Mouse (Mus musculus): ENCODE measurements around the gene Krtap27-1. TPM values are rescaled to one million over a fixed set of nuclear protein-coding genes. Genes with fewer than 3 reads are reported as not detected.

Krtap27-1 gene
- polyA plus RNA-seq (2015; fragmentation: Illumina TruSeq; extraction: RNeasy Lipid Tissue Mini Kit (QIAGEN cat#74804); ENCODE audit: insufficient read depth, low replicate concordance) = not detected

DNA sequence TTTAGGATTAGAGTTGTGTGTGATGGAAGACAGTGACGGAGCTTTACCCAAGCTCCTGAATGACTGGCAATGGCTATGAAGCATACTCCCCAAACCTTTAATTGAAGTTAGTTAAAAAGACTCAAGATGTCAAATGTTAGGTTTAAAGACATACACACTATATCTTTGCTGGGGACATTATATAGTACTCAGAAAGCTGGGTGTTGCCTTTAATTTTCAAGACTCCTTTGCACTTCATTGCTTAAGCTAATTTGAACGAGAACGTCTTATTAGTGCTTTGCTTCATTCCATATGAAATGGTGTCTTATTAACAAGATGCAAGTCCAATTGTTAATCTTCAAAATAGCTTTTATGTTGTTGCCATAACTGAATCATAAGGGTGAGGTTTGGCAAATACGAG lies at the start of gene Krtap27-1:
Krtap27-1 (minus strand) TSS at position 101 of the 400 bp plus-strand sequence.

DNA sequence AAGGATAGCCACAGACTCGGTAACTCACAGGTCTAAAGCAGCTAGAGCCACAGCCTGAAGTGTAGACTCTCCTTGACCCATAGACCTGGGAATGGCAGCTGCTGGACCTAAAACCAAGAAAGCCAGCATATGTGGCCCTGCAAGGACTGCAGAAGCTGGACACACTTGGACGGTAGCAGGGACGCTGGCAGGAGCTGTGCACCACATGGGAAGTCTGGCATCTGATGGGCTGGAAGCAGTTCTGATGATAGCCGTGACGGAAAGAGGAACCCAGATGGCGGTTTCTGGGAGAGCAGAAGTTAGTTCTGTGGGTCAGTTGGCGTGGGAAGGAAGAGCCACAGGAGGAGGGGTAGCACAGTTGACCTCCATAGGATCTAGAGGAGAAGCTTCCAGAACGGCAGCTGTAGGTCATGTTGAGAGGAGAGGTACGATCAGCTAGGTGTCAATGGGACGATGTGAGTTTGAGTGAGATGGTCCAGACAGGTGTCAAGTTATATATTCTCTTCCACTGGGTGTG lies 36.1 kb upstream of the Krtap27-1 start, which contains the start of gene 2310061N02Rik:
2310061N02Rik (minus strand) TSS at position 467 of the 517 bp plus-strand sequence.

DNA sequence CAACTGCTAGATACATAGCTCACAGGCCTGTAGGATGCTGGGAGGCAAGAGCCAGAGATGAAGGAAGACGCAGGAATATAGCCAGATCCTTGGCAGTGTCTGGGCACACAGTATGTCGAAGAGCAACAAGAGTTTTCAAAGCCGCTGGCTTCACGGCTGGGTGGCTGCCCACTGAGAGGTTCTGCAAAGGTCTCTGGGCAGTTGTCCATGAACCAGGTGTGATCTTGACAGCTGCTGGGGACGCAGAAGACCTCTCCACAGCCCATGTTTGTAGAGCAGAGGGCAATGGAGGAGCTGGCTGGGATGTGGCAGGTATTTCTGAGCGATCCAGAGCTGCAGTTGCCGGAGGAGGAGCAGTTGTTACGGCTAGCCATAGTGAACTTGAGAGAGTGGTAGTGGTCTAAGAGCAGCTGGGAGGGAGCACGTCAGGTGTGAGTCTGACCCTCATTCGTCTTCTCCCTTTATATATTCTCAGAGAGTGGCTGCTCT lies 24.1 kb downstream of the Krtap27-1 start, which contains the start of gene Krtap26-1:
Krtap26-1 (minus strand) TSS at position 439 of the 489 bp plus-strand sequence.

DNA sequence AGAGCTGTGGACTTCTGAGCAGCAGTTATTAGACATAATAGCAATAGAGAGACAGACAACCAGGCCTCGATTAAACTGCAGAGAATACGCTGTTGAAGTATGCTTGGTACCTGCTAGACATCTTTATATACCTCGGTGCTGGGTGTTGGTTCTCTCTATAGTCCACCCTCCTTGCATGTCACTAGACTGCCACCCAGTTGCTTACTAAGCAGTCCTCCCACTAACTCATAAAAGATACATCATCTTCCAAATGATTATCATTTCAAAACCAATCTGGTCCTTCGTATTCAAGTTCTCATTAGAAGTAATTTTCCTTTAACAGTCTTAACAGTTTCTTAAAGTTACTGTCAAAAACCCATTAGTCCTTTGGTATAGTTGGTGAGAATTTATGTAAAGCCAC lies 43.9 kb downstream of the Krtap27-1 start, which contains the start of gene 2310079G19Rik:
2310079G19Rik (minus strand) TSS at position 101 of the 400 bp plus-strand sequence.

Other genes starting within 250 kb of the Krtap27-1 start
- not detected for gene Cldn17, start 164.7 kb downstream of the Krtap27-1 start, polyA plus RNA-seq (2015; fragmentation: Illumina TruSeq; extraction: RNeasy Lipid Tissue Mini Kit (QIAGEN cat#74804); ENCODE audit: insufficient read depth, low replicate concordance)
- not detected for gene Cldn8, start 108.5 kb downstream of the Krtap27-1 start, polyA plus RNA-seq (2015; fragmentation: Illumina TruSeq; extraction: RNeasy Lipid Tissue Mini Kit (QIAGEN cat#74804); ENCODE audit: insufficient read depth, low replicate concordance)
- not detected for gene Krtap24-1, start 59.4 kb downstream of the Krtap27-1 start, polyA plus RNA-seq (2015; fragmentation: Illumina TruSeq; extraction: RNeasy Lipid Tissue Mini Kit (QIAGEN cat#74804); ENCODE audit: insufficient read depth, low replicate concordance)
- gene 2310079G19Rik, start 44.0 kb downstream of the Krtap27-1 start, polyA plus RNA-seq (2015; fragmentation: Illumina TruSeq; extraction: RNeasy Lipid Tissue Mini Kit (QIAGEN cat#74804); ENCODE audit: insufficient read depth, low replicate concordance) = not detected
- not detected for gene Krtap26-1, start 23.9 kb downstream of the Krtap27-1 start, polyA plus RNA-seq (2015; fragmentation: Illumina TruSeq; extraction: RNeasy Lipid Tissue Mini Kit (QIAGEN cat#74804); ENCODE audit: insufficient read depth, low replicate concordance)
- not detected for gene 2310061N02Rik, start 36.3 kb upstream of the Krtap27-1 start, polyA plus RNA-seq (2015; fragmentation: Illumina TruSeq; extraction: RNeasy Lipid Tissue Mini Kit (QIAGEN cat#74804); ENCODE audit: insufficient read depth, low replicate concordance)
- not detected for gene Krtap13-1, start 57.2 kb upstream of the Krtap27-1 start, polyA plus RNA-seq (2015; fragmentation: Illumina TruSeq; extraction: RNeasy Lipid Tissue Mini Kit (QIAGEN cat#74804); ENCODE audit: insufficient read depth, low replicate concordance)
- not detected for gene Krtap13, start 80.0 kb upstream of the Krtap27-1 start, polyA plus RNA-seq (2015; fragmentation: Illumina TruSeq; extraction: RNeasy Lipid Tissue Mini Kit (QIAGEN cat#74804); ENCODE audit: insufficient read depth, low replicate concordance)
- not detected for gene 2310034C09Rik, start 87.2 kb upstream of the Krtap27-1 start, polyA plus RNA-seq (2015; fragmentation: Illumina TruSeq; extraction: RNeasy Lipid Tissue Mini Kit (QIAGEN cat#74804); ENCODE audit: insufficient read depth, low replicate concordance)
- not detected for gene 2310057N15Rik, start 102.5 kb upstream of the Krtap27-1 start, polyA plus RNA-seq (2015; fragmentation: Illumina TruSeq; extraction: RNeasy Lipid Tissue Mini Kit (QIAGEN cat#74804); ENCODE audit: insufficient read depth, low replicate concordance)
- not detected for gene Gm5965, start 106.2 kb upstream of the Krtap27-1 start, polyA plus RNA-seq (2015; fragmentation: Illumina TruSeq; extraction: RNeasy Lipid Tissue Mini Kit (QIAGEN cat#74804); ENCODE audit: insufficient read depth, low replicate concordance)
- gene Gm20741, start 140.5 kb upstream of the Krtap27-1 start, polyA plus RNA-seq (2015; fragmentation: Illumina TruSeq; extraction: RNeasy Lipid Tissue Mini Kit (QIAGEN cat#74804); ENCODE audit: insufficient read depth, low replicate concordance) = not detected
- not detected for gene Krtap15, start 148.5 kb upstream of the Krtap27-1 start, polyA plus RNA-seq (2015; fragmentation: Illumina TruSeq; extraction: RNeasy Lipid Tissue Mini Kit (QIAGEN cat#74804); ENCODE audit: insufficient read depth, low replicate concordance)
- not detected for gene Krtap14, start 154.5 kb upstream of the Krtap27-1 start, polyA plus RNA-seq (2015; fragmentation: Illumina TruSeq; extraction: RNeasy Lipid Tissue Mini Kit (QIAGEN cat#74804); ENCODE audit: insufficient read depth, low replicate concordance)
- not detected for gene Krtap19-1, start 197.7 kb upstream of the Krtap27-1 start, polyA plus RNA-seq (2015; fragmentation: Illumina TruSeq; extraction: RNeasy Lipid Tissue Mini Kit (QIAGEN cat#74804); ENCODE audit: insufficient read depth, low replicate concordance)
- gene Krtap19-2, start 202.6 kb upstream of the Krtap27-1 start, polyA plus RNA-seq (2015; fragmentation: Illumina TruSeq; extraction: RNeasy Lipid Tissue Mini Kit (QIAGEN cat#74804); ENCODE audit: insufficient read depth, low replicate concordance) = not detected
- not detected for gene Krtap19-3, start 206.4 kb upstream of the Krtap27-1 start, polyA plus RNA-seq (2015; fragmentation: Illumina TruSeq; extraction: RNeasy Lipid Tissue Mini Kit (QIAGEN cat#74804); ENCODE audit: insufficient read depth, low replicate concordance)
- not detected for gene Krtap19-4, start 213.4 kb upstream of the Krtap27-1 start, polyA plus RNA-seq (2015; fragmentation: Illumina TruSeq; extraction: RNeasy Lipid Tissue Mini Kit (QIAGEN cat#74804); ENCODE audit: insufficient read depth, low replicate concordance)
- gene Krtap19-5, start 224.8 kb upstream of the Krtap27-1 start, polyA plus RNA-seq (2015; fragmentation: Illumina TruSeq; extraction: RNeasy Lipid Tissue Mini Kit (QIAGEN cat#74804); ENCODE audit: insufficient read depth, low replicate concordance) = not detected

Data from spleen, adult 10 weeks (tissue).